Mouse (Mus musculus): Measurements from ENCODE around the gene Fam160a2. TPM values are rescaled to one million over a fixed set of nuclear protein-coding genes. Genes with fewer than 3 reads are reported as not detected.

Fam160a2 gene
- total and polyA plus RNA-seq, 3 experiments: 6.2 to 17.7 TPM; not detected in 1

DNA sequence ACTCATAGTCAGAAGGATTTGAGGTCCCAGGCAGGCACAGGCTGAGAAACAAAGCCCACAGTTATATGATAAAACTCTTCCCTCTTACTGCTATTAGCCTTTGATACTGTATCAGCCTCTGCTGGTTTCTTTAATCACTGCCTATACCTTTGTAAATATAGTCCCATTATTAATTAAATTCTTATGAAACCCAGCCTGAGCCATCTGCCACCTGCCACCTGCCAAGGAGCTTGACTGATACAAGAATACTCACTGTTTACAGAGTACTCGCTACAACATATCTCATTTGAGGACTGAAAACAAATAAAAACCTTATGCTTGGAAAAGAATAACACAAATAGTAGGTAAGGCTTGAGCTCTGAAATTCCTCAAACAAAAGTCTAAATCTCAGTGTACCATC lies 5.2 kb downstream of the Fam160a2 start:
- Histone ChIP-seq H3K79me2 (ENCODE audit: control insufficient read depth, insufficient read depth, low read length, poor library complexity) (no peaks in the 10 kb centered on the region; the same call in 1 of the 2 replicates), H3K36me3 (ENCODE audit: control insufficient read depth in 1 of 2, insufficient read depth in 2 of 2, low read length in 2 of 2) (peaks cover 0 to 23% of the 10 kb centered on the region in 2 experiments; a peak in 3 of 4 replicates), H3K27me3 (ENCODE audit: control insufficient read depth in 1 of 2, insufficient read depth in 2 of 2, low read length in 2 of 2) (no peaks in the 10 kb centered on the region), H3K9ac (ENCODE audit: control insufficient read depth, low read depth, low read length, poor library complexity, severe bottlenecking) (no peak overlapping the region), H3K9me3 (replicated peaks; ENCODE audit: insufficient read depth, low read length) (no peaks in the 10 kb centered on the region), H3K4me3 (ENCODE audit: control insufficient read depth in 1 of 2, insufficient read depth in 1 of 2, low read depth in 2 of 2, low read length in 2 of 2) (no peak overlapping the region), H3K27ac (ENCODE audit: control insufficient read depth, low read depth, low read length) (no peak overlapping the region), H3K4me1 (ENCODE audit: control insufficient read depth in 1 of 2, insufficient read depth in 2 of 2, low read length in 2 of 2) (peaks cover 0 to 11% of the 10 kb centered on the region in 2 experiments; a peak in 2 of 4 replicates)
- no peak for DNase-seq (ENCODE audit: low read depth, low spot score)
- no peak for TF ChIP-seq SIN3A (IDR thresholded peaks at IDR 0.05; ENCODE audit: low read length)
- no peak for TF ChIP-seq MYC (IDR thresholded peaks at IDR 0.05; ENCODE audit: low read depth, low read length)
- TF ChIP-seq GABPA (IDR thresholded peaks at IDR 0.05; ENCODE audit: low read depth, low read length): no peak
- no peak for TF ChIP-seq POLR2AphosphoS5 (IDR thresholded peaks at IDR 0.05; ENCODE audit: borderline replicate concordance, low read depth, low read length)
- TF ChIP-seq SMC3 (IDR thresholded peaks at IDR 0.05; ENCODE audit: low read depth, low read length): no peak
- no peak for TF ChIP-seq EP300 (IDR thresholded peaks at IDR 0.05; ENCODE audit: low read depth in 1 of 2, low read length in 2 of 2)
- TF ChIP-seq KAT2A (conservative IDR thresholded peaks at IDR 0.05; ENCODE audit: low read depth, low read length): no peak
- no peak for TF ChIP-seq MXI1 (IDR thresholded peaks at IDR 0.05; ENCODE audit: low read depth, low read length)
- no peak for TF ChIP-seq BHLHE40 (IDR thresholded peaks at IDR 0.05; ENCODE audit: borderline replicate concordance, low read depth, low read length)
- TF ChIP-seq USF2 (IDR thresholded peaks at IDR 0.05; ENCODE audit: borderline replicate concordance in 1 of 2, insufficient read depth in 1 of 2, low read depth in 1 of 2, low read length in 2 of 2): no peak
- no peak for TF ChIP-seq ZMIZ1 (IDR thresholded peaks at IDR 0.05; ENCODE audit: low read depth, low read length)

DNA sequence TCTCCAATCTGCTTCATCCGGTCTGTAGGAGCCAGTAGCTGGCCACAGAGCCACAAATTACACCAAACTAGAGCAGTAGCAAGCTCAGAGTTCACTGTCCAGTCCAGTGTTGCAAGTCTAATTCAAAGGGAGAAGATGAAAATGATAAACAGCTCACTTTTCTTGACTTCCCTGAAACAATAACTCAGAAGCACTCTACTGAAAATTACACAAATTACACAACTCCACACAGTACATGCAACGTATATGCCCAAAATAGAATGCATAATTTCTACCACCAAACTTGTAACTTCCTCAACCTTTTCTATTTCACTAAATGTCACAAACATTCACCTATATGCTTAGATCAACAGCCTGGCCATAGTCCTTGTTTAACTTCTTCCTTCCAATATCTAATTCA lies 9.6 kb downstream of the Fam160a2 start:
- DNase-seq (ENCODE audit: low read depth, low spot score): no peak
- Histone ChIP-seq H3K36me3 (ENCODE audit: control insufficient read depth in 1 of 2, insufficient read depth in 2 of 2, low read length in 2 of 2) (no peaks in the 10 kb centered on the region; a peak in 2 of 4 replicates), H3K79me2 (ENCODE audit: control insufficient read depth, insufficient read depth, low read length, poor library complexity) (no peaks in the 10 kb centered on the region), H3K9ac (ENCODE audit: control insufficient read depth, low read depth, low read length, poor library complexity, severe bottlenecking) (no peak overlapping the region), H3K27me3 (ENCODE audit: control insufficient read depth in 1 of 2, insufficient read depth in 2 of 2, low read length in 2 of 2) (no peaks in the 10 kb centered on the region), H3K27ac (ENCODE audit: control insufficient read depth, low read depth, low read length) (no peak overlapping the region), H3K4me3 (ENCODE audit: control insufficient read depth in 1 of 2, insufficient read depth in 1 of 2, low read depth in 2 of 2, low read length in 2 of 2) (no peak overlapping the region), H3K4me1 (ENCODE audit: control insufficient read depth in 1 of 2, insufficient read depth in 2 of 2, low read length in 2 of 2) (no peaks in the 10 kb centered on the region), H3K9me3 (replicated peaks; ENCODE audit: insufficient read depth, low read length) (no peaks in the 10 kb centered on the region)
- no peak for TF ChIP-seq CTCF (IDR thresholded peaks at IDR 0.05 in 2 of 3, conservative IDR thresholded peaks at IDR 0.05 in 1 of 3; ENCODE audit: control insufficient read depth in 1 of 3, insufficient read depth in 1 of 3, low read depth in 2 of 3, low read length in 3 of 3, poor library complexity in 1 of 3, severe bottlenecking in 1 of 3)
- no peak for TF ChIP-seq POLR2AphosphoS2 (IDR thresholded peaks at IDR 0.05; ENCODE audit: low read length)
- TF ChIP-seq ELF1 (IDR thresholded peaks at IDR 0.05; ENCODE audit: low read depth, low read length): no peak
- TF ChIP-seq RCOR1 (IDR thresholded peaks at IDR 0.05; ENCODE audit: low read depth, low read length): no peak
- no peak for TF ChIP-seq GABPA (IDR thresholded peaks at IDR 0.05; ENCODE audit: low read depth, low read length)
- TF ChIP-seq MAZ (IDR thresholded peaks at IDR 0.05; ENCODE audit: low read depth, low read length): no peak
- no peak for TF ChIP-seq MXI1 (IDR thresholded peaks at IDR 0.05; ENCODE audit: low read depth, low read length)
- no peak for TF ChIP-seq EP300 (IDR thresholded peaks at IDR 0.05; ENCODE audit: low read depth in 1 of 2, low read length in 2 of 2)
- TF ChIP-seq CHD1 (IDR thresholded peaks at IDR 0.05; ENCODE audit: low read depth, low read length): no peak

Data from MEL (cell line).